Mouse (Mus musculus) stomach, postnatal 0 days (tissue): ENCODE data around the gene Hexim1.

ENCODE experiments used
- CTCF ChIP-seq: IDR thresholded peaks from 2 replicates; pipeline ENCODE4 v1.5.1; 2016; ENCODE audit warnings: antibody characterized with exemption, low read depth, mild to moderate bottlenecking, moderate library complexity
- EP300 ChIP-seq: optimal IDR thresholded peaks from 2 replicates; pipeline ENCODE3; 2016; ENCODE audit warnings: antibody characterized with exemption

- TF ChIP-seq CTCF (peak; percentile 46), EP300 (no peak)
Observed at GRCm38 (mm10) chr11:103142441-103143182, 26.6 kb downstream of the Hexim1 start.
